Comparison of ENCODE assay signal across 8 mouse cellular contexts in genomic region chr19:12013228-12013627, GRCm38 (mm10). TPM values are rescaled to one million over a fixed set of nuclear protein-coding genes. Genes with fewer than 3 reads are reported as not detected.
DNase-seq lines count a peak whose midpoint lies in the region; ATAC-seq lines count a peak whose summit lies in the region.

No protein-coding gene starts in this region.

- H3K36me3 ChIP-seq in hindbrain, embryonic 15.5 days: no peaks in the 10 kb centered on the region
- no peaks in the 10 kb centered on the region for H3K36me3 ChIP-seq in limb, embryonic 12.5 days
- no peaks in the 10 kb centered on the region for H3K36me3 ChIP-seq in midbrain, embryonic 12.5 days

- peak; percentile 39 for DNase-seq in cerebellum, adult 11 months
- DNase-seq in cerebellum, postnatal 4 days (ENCODE audit: low spot score in 2 of 2): no peak
- DNase-seq in cerebellum, adult 8-10 months: peak; percentile 39
- peak; percentile 56 for DNase-seq in gastrocnemius, adult 18-20 months (ENCODE audit: low spot score)
- DNase-seq in spleen, postnatal 36 days (ENCODE audit: low spot score in 2 of 2): peak; percentile 62 to 71

- 0 out of 2 replicates have a peak overlapping the region, but pooled peaks have one; percentile 26 for H3K9ac ChIP-seq in hindbrain, embryonic 15.5 days
- H3K9ac ChIP-seq in limb, embryonic 12.5 days (replicated peaks): peak overlapping the region; percentile 44; the same call in 1 of the 2 replicates
- peak overlapping the region; percentile 56 for H3K9ac ChIP-seq in midbrain, embryonic 12.5 days (replicated peaks)

- WGBS in hindbrain, embryonic 15.5 days: under 1% methylated on average over 12 of the region's 12 CpGs
- WGBS in limb, embryonic 12.5 days: 0% methylated on average over 9 of the region's 12 CpGs
- 3% methylated on average over 9 of the region's 12 CpGs for WGBS in midbrain, embryonic 12.5 days

- H3K9me3 ChIP-seq in hindbrain, embryonic 15.5 days: no peaks in the 10 kb centered on the region
- H3K9me3 ChIP-seq in limb, embryonic 12.5 days: no peaks in the 10 kb centered on the region
- H3K9me3 ChIP-seq in midbrain, embryonic 12.5 days: no peaks in the 10 kb centered on the region

- peak overlapping the region; percentile 53 for H3K4me3 ChIP-seq in hindbrain, embryonic 15.5 days
- peak overlapping the region; percentile 61 for H3K4me3 ChIP-seq in limb, embryonic 12.5 days (replicated peaks)
- peak overlapping the region; percentile 55 for H3K4me3 ChIP-seq in midbrain, embryonic 12.5 days

- no peaks in the 10 kb centered on the region for H3K27me3 ChIP-seq in hindbrain, embryonic 15.5 days
- no peaks in the 10 kb centered on the region for H3K27me3 ChIP-seq in limb, embryonic 12.5 days
- H3K27me3 ChIP-seq in midbrain, embryonic 12.5 days: no peaks in the 10 kb centered on the region

- H3K27ac ChIP-seq in hindbrain, embryonic 15.5 days (replicated peaks): no peak overlapping the region
- H3K27ac ChIP-seq in limb, embryonic 12.5 days: no peak overlapping the region
- no peak overlapping the region for H3K27ac ChIP-seq in midbrain, embryonic 12.5 days (replicated peaks)

- H3K4me2 ChIP-seq in hindbrain, embryonic 15.5 days: peak overlapping the region; percentile 61
- H3K4me2 ChIP-seq in limb, embryonic 12.5 days: peak overlapping the region; percentile 63
- H3K4me2 ChIP-seq in midbrain, embryonic 12.5 days (replicated peaks): peak overlapping the region; percentile 60

- H3K4me1 ChIP-seq in hindbrain, embryonic 15.5 days (replicated peaks): no peaks in the 10 kb centered on the region
- H3K4me1 ChIP-seq in limb, embryonic 12.5 days (replicated peaks): no peaks in the 10 kb centered on the region
- no peaks in the 10 kb centered on the region for H3K4me1 ChIP-seq in midbrain, embryonic 12.5 days

- ATAC-seq in hindbrain, embryonic 15.5 days (ENCODE audit: low FRiP score, low read depth): no peak
- ATAC-seq in limb, embryonic 12.5 days (ENCODE audit: insufficient number of reproducible peaks, insufficient read depth, low FRiP score, low TSS enrichment, low read depth): no peak
- no peak for ATAC-seq in midbrain, embryonic 12.5 days (ENCODE audit: low FRiP score, low read depth)

RNA-seq across cellular contexts. Expression of gene Olfr1423, which starts 27.9 kb away (rescaled TPM):
- total RNA-seq in gastrocnemius, adult 18-20 months (2021): not detected
- not detected in 2 replicates for polyA plus RNA-seq in hindbrain, embryonic 15.5 days (2015; fragmentation: Nextera tagmentation; extraction: Ambion mirVana)
- polyA plus RNA-seq in limb, embryonic 12.5 days (2016; fragmentation: Nextera tagmentation; extraction: Ambion mirVana): 0.04 TPM in 1 of 2 replicates, not detected in the other
- 0.04 TPM in 1 of 2 replicates, not detected in the other for polyA plus RNA-seq in midbrain, embryonic 12.5 days (2016; fragmentation: Nextera tagmentation; extraction: Ambion mirVana)

RNA-seq across cellular contexts. Expression of gene Osbp, which starts 47.5 kb away (rescaled TPM):
- total RNA-seq in gastrocnemius, adult 18-20 months (2021): 10 to 100 TPM; 53.4 to 56.3 TPM
- 3.4 and 3.7 TPM in 2 replicates for polyA plus RNA-seq in hindbrain, embryonic 15.5 days (2015; fragmentation: Nextera tagmentation; extraction: Ambion mirVana)
- polyA plus RNA-seq in limb, embryonic 12.5 days (2016; fragmentation: Nextera tagmentation; extraction: Ambion mirVana): 4.9 and 5.1 TPM in 2 replicates
- polyA plus RNA-seq in midbrain, embryonic 12.5 days (2016; fragmentation: Nextera tagmentation; extraction: Ambion mirVana): 4.7 and 5.0 TPM in 2 replicates

RNA-seq across cellular contexts. Expression of gene Olfr1424, which starts 49.3 kb away (rescaled TPM):
- total RNA-seq in gastrocnemius, adult 18-20 months (2021): not detected
- not detected in 2 replicates for polyA plus RNA-seq in hindbrain, embryonic 15.5 days (2015; fragmentation: Nextera tagmentation; extraction: Ambion mirVana)
- not detected in 2 replicates for polyA plus RNA-seq in limb, embryonic 12.5 days (2016; fragmentation: Nextera tagmentation; extraction: Ambion mirVana)
- polyA plus RNA-seq in midbrain, embryonic 12.5 days (2016; fragmentation: Nextera tagmentation; extraction: Ambion mirVana): not detected in 2 replicates

Comparison
In these comparisons a context has a peak if more than half of its experiments do, and no peak if none do; other contexts are left out.
1. DNase-seq: peak in cerebellum, adult 11 months (single experiment), cerebellum, adult 8-10 months (single experiment), gastrocnemius, adult 18-20 months (single experiment) and spleen, postnatal 36 days (2 of 2); none in cerebellum, postnatal 4 days (0 of 2).
2. Peak in every context shown above with its lines, with median percentiles within 50 percentile points of each other: H3K4me2 ChIP-seq, H3K4me3 ChIP-seq and H3K9ac ChIP-seq.